Mouse (Mus musculus) midbrain, embryonic 13.5 days (tissue): ENCODE measurements at regions not wholly inside any gene's neighbourhood (a gene's known extent, or its start where the extent isn't known, plus 50 kb on each side); places are given as distances from the start of the nearest gene placed in this dataset.
A peak's percentile ranks its signal among the peaks of the same experiment; 100 is the strongest.
"Not testable (repeated sequence)": the region's sequence is repeated elsewhere in the genome, so short reads cannot be mapped to it uniquely, and the experiment has no call there.

Experiments used
- ATAC-seq: fragments of 200-750 bp; cut with Nextera tagmentation; 2 replicates; pipeline ENCODE4 v1.8.0; 2017; ENCODE audit warnings: mild to moderate bottlenecking, moderate TSS enrichment, moderate library complexity
- H3K27ac ChIP-seq: fragments of 300-500 bp; sonication (generic); 2 replicates; pipeline ENCODE4 v1.5.1; 2015; ENCODE audit warnings: inconsistent platforms, mild to moderate bottlenecking, moderate library complexity
- H3K27me3 ChIP-seq: fragments of 300-500 bp; sonication (generic); 2 replicates; pipeline ENCODE4 v1.6.1; 2015; ENCODE audit warnings: mild to moderate bottlenecking, inconsistent platforms
- H3K36me3 ChIP-seq: fragments of 300-500 bp; sonication (generic); 2 replicates; pipeline ENCODE4 v1.6.1; 2015; ENCODE audit warnings: mild to moderate bottlenecking, inconsistent platforms
- H3K4me1 ChIP-seq: fragments of 300-500 bp; sonication (generic); replicated peaks from 2 replicates; pipeline ENCODE4 v1.6.1; 2015; ENCODE audit warnings: inconsistent platforms
- H3K4me2 ChIP-seq: fragments of 300-500 bp; sonication (generic); replicated peaks from 2 replicates; pipeline ENCODE4 v1.6.1; 2015; ENCODE audit warnings: moderate library complexity, mild to moderate bottlenecking, inconsistent platforms
- H3K4me3 ChIP-seq: fragments of 300-500 bp; sonication (generic); replicated peaks from 2 replicates; pipeline ENCODE4 v1.5.1; 2015; ENCODE audit warnings: mild to moderate bottlenecking, inconsistent platforms
- H3K9ac ChIP-seq: fragments of 300-500 bp; sonication (generic); replicated peaks from 2 replicates; pipeline ENCODE4 v1.6.1; 2015; ENCODE audit warnings: mild to moderate bottlenecking, inconsistent platforms
- H3K9me3 ChIP-seq: fragments of 300-500 bp; sonication (generic); 2 replicates; pipeline ENCODE4 v1.6.1; 2016; ENCODE audit warnings: mild to moderate bottlenecking, inconsistent platforms
- WGBS: fragments of 180-500 bp; shearing (Covaris S2); methylation state at CpG from one replicate; pipeline ENCODE4 v1.1.7; 2015; 5-methylcytosine and 5-hydroxymethylcytosine counted together

- peak overlapping the region; percentile 31; the same call in 1 of the 2 replicates for H3K4me2 ChIP-seq
- no peaks in the 10 kb centered on the region for H3K36me3 ChIP-seq
- no peak overlapping the region for H3K9ac ChIP-seq
- WGBS: 10% methylated on average over 12 of the region's 12 CpGs
- peaks cover 12% of the 10 kb centered on the region for H3K4me1 ChIP-seq
- ATAC-seq: peak; percentile 53; the same call in 1 of the 2 replicates
- H3K27me3 ChIP-seq: peaks cover 50% of the 10 kb centered on the region
- no peak overlapping the region for H3K4me3 ChIP-seq
- H3K9me3 ChIP-seq: no peaks in the 10 kb centered on the region
- no peak overlapping the region for H3K27ac ChIP-seq
These were observed 274.5 kb downstream of the Fam19a5 start for GRCm38 (mm10) chr15:87818566-87818965.

GRCm38 (mm10) chr15:87842097-87842496, 298.0 kb downstream of the Fam19a5 start:
- H3K4me1 ChIP-seq: no peaks in the 10 kb centered on the region
- H3K27ac ChIP-seq: no peak overlapping the region
- H3K36me3 ChIP-seq: no peaks in the 10 kb centered on the region
- H3K4me3 ChIP-seq: no peak overlapping the region
- no peaks in the 10 kb centered on the region for H3K9me3 ChIP-seq
- no peak overlapping the region for H3K9ac ChIP-seq
- no peak for ATAC-seq
- H3K4me2 ChIP-seq: no peak overlapping the region
- WGBS: 47% methylated on average over 3 of the region's 3 CpGs
- no peaks in the 10 kb centered on the region for H3K27me3 ChIP-seq

GRCm38 (mm10) chr15:87859069-87859468, 315.0 kb downstream of the Fam19a5 start:
- no peak overlapping the region for H3K4me2 ChIP-seq
- 0% methylated on average over 2 of the region's 2 CpGs for WGBS
- no peak for ATAC-seq
- peaks cover 7% of the 10 kb centered on the region; the same call in 1 of the 2 replicates for H3K4me1 ChIP-seq
- H3K27me3 ChIP-seq: peaks cover 3% of the 10 kb centered on the region
- no peak overlapping the region for H3K9ac ChIP-seq
- H3K4me3 ChIP-seq: no peak overlapping the region
- H3K9me3 ChIP-seq: no peaks in the 10 kb centered on the region
- no peak overlapping the region for H3K27ac ChIP-seq
- H3K36me3 ChIP-seq: no peaks in the 10 kb centered on the region

GRCm38 (mm10) chr15:87876286-87876899, 332.3 kb downstream of the Fam19a5 start:
- ATAC-seq: no peak
- no peaks in the 10 kb centered on the region for H3K9me3 ChIP-seq
- no peak overlapping the region for H3K27ac ChIP-seq

DNA sequence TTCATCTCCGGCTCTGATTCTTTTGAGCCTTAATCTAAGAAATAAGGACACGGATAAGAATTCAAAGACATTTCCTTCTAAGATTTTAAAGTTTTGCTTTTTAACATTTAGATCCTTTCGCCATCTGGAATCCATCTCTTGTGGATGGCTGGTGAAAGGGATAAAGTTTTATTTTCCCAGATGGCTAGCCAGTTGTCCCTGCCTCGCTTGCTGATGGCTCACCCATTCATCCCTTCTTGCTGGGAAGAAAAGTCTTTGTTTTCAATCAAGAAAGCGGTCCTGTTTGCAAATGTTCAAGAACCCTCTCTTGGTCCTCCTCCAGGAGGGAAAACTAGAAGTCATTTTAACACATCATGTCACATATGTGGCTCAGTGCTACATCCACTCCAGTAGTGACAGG, 346.8 kb downstream of the Fam19a5 start:
- Histone ChIP-seq H3K36me3 (no peaks in the 10 kb centered on the region), H3K9me3 (no peaks in the 10 kb centered on the region), H3K27me3 (no peaks in the 10 kb centered on the region), H3K9ac (no peak overlapping the region), H3K27ac (no peak overlapping the region), H3K4me1 (no peaks in the 10 kb centered on the region), H3K4me3 (no peak overlapping the region), H3K4me2 (no peak overlapping the region)
- 89% methylated on average over 5 of the region's 5 CpGs for WGBS
- no peak for ATAC-seq

More at GRCm38 (mm10) chr15:87876286-87876899, 332.3 kb downstream of the Fam19a5 start:
- no peak overlapping the region for H3K9ac ChIP-seq
- H3K36me3 ChIP-seq: no peaks in the 10 kb centered on the region
- WGBS: 82% methylated on average over 9 of the region's 9 CpGs
- no peaks in the 10 kb centered on the region for H3K27me3 ChIP-seq
- no peak overlapping the region for H3K4me3 ChIP-seq
- H3K4me1 ChIP-seq: no peaks in the 10 kb centered on the region
- no peak overlapping the region for H3K4me2 ChIP-seq

DNA sequence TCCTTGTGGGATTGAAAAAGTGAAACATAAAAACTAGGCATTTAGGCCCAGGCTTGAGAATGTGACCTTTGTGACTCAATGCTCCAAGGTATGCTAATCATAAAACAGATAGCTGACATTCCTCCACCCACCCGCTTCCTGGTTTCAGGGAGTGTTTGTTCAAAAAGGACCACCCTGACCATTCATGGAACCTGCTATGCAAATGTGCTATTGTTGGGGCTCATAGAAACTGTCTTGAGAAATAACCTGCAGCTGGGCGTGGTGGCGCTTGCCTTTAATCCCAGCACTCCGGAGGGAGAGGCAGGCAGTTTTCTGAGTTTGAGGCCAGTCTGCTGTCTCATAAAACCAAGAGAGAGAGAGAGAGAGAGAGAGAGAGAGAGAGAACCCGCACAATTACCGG, 350.8 kb downstream of the Fam19a5 start:
- WGBS: 90% methylated on average over 6 of the region's 6 CpGs
- ATAC-seq, H3K9me3 ChIP-seq, H3K9ac ChIP-seq, H3K36me3 ChIP-seq, H3K27me3 ChIP-seq, H3K4me1 ChIP-seq, H3K4me3 ChIP-seq, H3K4me2 ChIP-seq, H3K27ac ChIP-seq: not testable (repeated sequence)

DNA sequence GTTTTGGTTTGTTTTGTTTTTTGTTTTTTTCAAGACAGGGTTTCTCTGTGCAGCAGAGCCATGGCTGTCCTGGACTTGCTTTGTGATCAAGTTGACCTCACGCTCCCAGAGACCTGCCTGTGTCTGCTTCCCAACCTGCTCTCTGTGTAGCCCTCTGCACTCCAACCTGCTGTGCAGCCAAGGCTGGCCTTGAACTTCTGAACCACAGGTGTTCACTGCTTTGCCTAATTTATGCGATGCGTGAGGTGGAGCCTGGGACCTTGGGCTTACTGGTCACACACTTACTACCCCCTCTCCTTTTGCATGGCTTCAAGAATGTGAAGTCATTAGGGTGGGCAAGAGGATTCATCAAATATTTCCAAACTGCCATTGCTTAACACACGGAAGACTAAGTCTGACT, 354.6 kb downstream of the Fam19a5 start:
- Histone ChIP-seq H3K4me1 (no peaks in the 10 kb centered on the region), H3K27me3 (no peaks in the 10 kb centered on the region), H3K4me2 (no peak overlapping the region), H3K27ac (no peak overlapping the region), H3K4me3 (no peak overlapping the region), H3K9me3 (no peaks in the 10 kb centered on the region), H3K9ac (no peak overlapping the region), H3K36me3 (no peaks in the 10 kb centered on the region)
- WGBS: 88% methylated on average over 4 of the region's 4 CpGs
- ATAC-seq: no peak

GRCm38 (mm10) chr15:87904436-87904835, 360.3 kb downstream of the Fam19a5 start:
- Histone ChIP-seq H3K4me3 (no peak overlapping the region), H3K9ac (no peak overlapping the region), H3K36me3 (no peaks in the 10 kb centered on the region), H3K27ac (no peak overlapping the region), H3K27me3 (no peaks in the 10 kb centered on the region), H3K4me1 (no peaks in the 10 kb centered on the region), H3K4me2 (no peak overlapping the region), H3K9me3 (no peaks in the 10 kb centered on the region; the same call in 1 of the 2 replicates)
- 93% methylated on average over 6 of the region's 6 CpGs for WGBS
- no peak for ATAC-seq

- no peak for ATAC-seq
- Histone ChIP-seq H3K4me3 (no peak overlapping the region), H3K4me1 (peaks cover 5% of the 10 kb centered on the region), H3K4me2 (no peak overlapping the region), H3K9me3 (no peaks in the 10 kb centered on the region; the same call in 1 of the 2 replicates), H3K36me3 (no peaks in the 10 kb centered on the region), H3K9ac (no peak overlapping the region), H3K27ac (no peak overlapping the region), H3K27me3 (no peaks in the 10 kb centered on the region)
- WGBS: 95% methylated on average over 5 of the region's 5 CpGs
These were observed 362.2 kb downstream of the Fam19a5 start for GRCm38 (mm10) chr15:87906310-87906709.

GRCm38 (mm10) chr15:87922091-87922490, 378.0 kb downstream of the Fam19a5 start:
- whole genome bisulfite sequencing: 49% methylated on average over 9 of the region's 9 CpGs
- no peak overlapping the region for H3K4me2 ChIP-seq
- H3K36me3 ChIP-seq: no peaks in the 10 kb centered on the region
- 0 out of 2 replicates have a peak, but pooled peaks cover under 1% of the 10 kb centered on the region for H3K9me3 ChIP-seq
- no peaks in the 10 kb centered on the region for H3K27me3 ChIP-seq
- H3K9ac ChIP-seq: no peak overlapping the region
- ATAC-seq: no peak
- no peak overlapping the region for H3K27ac ChIP-seq
- H3K4me3 ChIP-seq: no peak overlapping the region
- no peaks in the 10 kb centered on the region for H3K4me1 ChIP-seq

DNA sequence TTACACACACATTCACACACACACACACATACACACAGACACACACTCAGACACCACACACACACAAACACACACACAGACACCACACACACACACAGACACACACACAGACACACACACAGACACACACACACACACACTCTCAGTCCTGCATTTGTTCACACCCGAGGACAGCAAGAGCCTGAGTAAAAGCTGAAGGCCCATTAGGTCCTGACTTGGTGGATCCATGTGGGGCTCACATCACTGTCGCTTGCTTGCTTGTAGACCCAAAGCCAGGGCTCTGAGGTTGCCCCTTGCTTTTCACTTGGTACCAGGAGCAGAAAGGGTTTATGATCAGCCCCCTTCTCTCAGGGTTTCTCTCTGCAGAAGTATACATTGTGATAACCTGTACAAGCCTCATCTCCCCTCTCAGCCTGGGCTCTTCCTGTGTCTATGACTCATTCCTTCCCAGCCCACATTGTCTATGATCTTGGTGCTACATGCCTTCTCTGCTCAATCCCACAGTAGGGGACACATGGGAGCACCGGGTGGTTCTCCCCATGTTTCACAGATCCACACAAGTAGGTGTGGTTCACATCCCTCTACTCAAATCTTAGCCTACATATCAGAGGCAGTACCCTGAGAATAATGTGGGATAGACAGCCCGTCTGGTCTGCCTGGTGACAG, 378.8 kb downstream of the Fam19a5 start:
- Histone ChIP-seq H3K27ac (no peak overlapping the region), H3K36me3 (no peaks in the 10 kb centered on the region), H3K9ac (no peak overlapping the region), H3K27me3 (no peaks in the 10 kb centered on the region), H3K4me2 (no peak overlapping the region), H3K4me3 (no peak overlapping the region), H3K9me3 (no peaks in the 10 kb centered on the region), H3K4me1 (no peaks in the 10 kb centered on the region)
- WGBS: 82% methylated on average over 4 of the region's 4 CpGs
- no peak for ATAC-seq

- Histone ChIP-seq H3K9ac (no peak overlapping the region), H3K27me3 (no peaks in the 10 kb centered on the region), H3K9me3 (no peaks in the 10 kb centered on the region), H3K4me3 (no peak overlapping the region), H3K36me3 (no peaks in the 10 kb centered on the region), H3K4me1 (no peaks in the 10 kb centered on the region), H3K4me2 (no peak overlapping the region), H3K27ac (no peak overlapping the region)
- 39% methylated on average over 9 of the region's 9 CpGs for WGBS
- ATAC-seq: no peak
These were observed 379.8 kb downstream of the Fam19a5 start for GRCm38 (mm10) chr15:87923906-87924305.
